Mouse (Mus musculus) liver, embryonic 16.5 days (tissue): ENCODE data around the gene Ifit1. TPM values are rescaled to one million over a fixed set of nuclear protein-coding genes. Genes with fewer than 3 reads are reported as not detected.

ENCODE experiments used
- ATAC-seq: fragments of 200-750 bp; cut with Nextera tagmentation; 2 replicates; pipeline ENCODE4 v1.8.0; 2017; ENCODE audit warnings: low read depth, mild to moderate bottlenecking, moderate number of reproducible peaks, moderate library complexity
- H3K27ac ChIP-seq: fragments of 300-500 bp; sonication (generic); 2 replicates; pipeline ENCODE4 v1.5.1; 2014; ENCODE audit warnings: mild to moderate bottlenecking, low read length
- H3K27me3 ChIP-seq: fragments of 300-500 bp; sonication (generic); 2 replicates; pipeline ENCODE4 v1.6.1; 2014; ENCODE audit warnings: low read depth, low read length, mixed read lengths; ENCODE audit not compliant: control insufficient read depth, insufficient read depth
- H3K36me3 ChIP-seq: fragments of 300-500 bp; sonication (generic); 2 replicates; pipeline ENCODE4 v1.6.1; 2014; ENCODE audit warnings: mild to moderate bottlenecking; ENCODE audit not compliant: control insufficient read depth, insufficient read depth
- H3K4me1 ChIP-seq: fragments of 300-500 bp; sonication (generic); 2 replicates; pipeline ENCODE4 v1.6.1; 2014; ENCODE audit warnings: low read depth, low read length, mixed read lengths; ENCODE audit not compliant: control insufficient read depth
- H3K4me2 ChIP-seq: fragments of 300-500 bp; sonication (generic); 2 replicates; pipeline ENCODE4 v1.6.1; 2014; ENCODE audit warnings: low read depth, low read length, mixed read lengths
- H3K4me3 ChIP-seq: fragments of 300-500 bp; sonication (generic); 2 replicates; pipeline ENCODE4 v1.5.1; 2014; ENCODE audit warnings: low read depth, mild to moderate bottlenecking, low read length
- H3K9ac ChIP-seq: fragments of 300-500 bp; sonication (generic); 2 replicates; pipeline ENCODE4 v1.6.1; 2014; ENCODE audit warnings: low read depth, low read length
- H3K9me3 ChIP-seq: fragments of 300-500 bp; sonication (generic); replicated peaks from 2 replicates; pipeline ENCODE4 v1.6.1; 2016; ENCODE audit warnings: low read length; ENCODE audit not compliant: control insufficient read depth
- WGBS: fragments of 180-500 bp; shearing (Covaris S2); extraction: QIAGEN DNeasy Blood & Tissue Kit; methylation state at CpG from one replicate; pipeline ENCODE4 v1.1.7; 2014; ENCODE audit not compliant: insufficient replicate concordance; 5-methylcytosine and 5-hydroxymethylcytosine counted together
- polyA plus RNA-seq: library from polyadenylated mRNA; unstranded; fragments of >200 nt; fragmentation: Nextera tagmentation; extraction: Ambion mirVana; gene quantifications from 2 replicates; pipeline ENCODE4 v1.2.1, GENCODE M21; 2015

Gene Ifit1
- polyA plus RNA-seq, 1 experiment from 2014 or later, result 0.77 TPM

- Histone ChIP-seq H3K27me3 (no peaks in the 10 kb centered on the region), H3K9me3 (no peaks in the 10 kb centered on the region), H3K4me1 (no peaks in the 10 kb centered on the region), H3K4me3 (no peak overlapping the region), H3K9ac (no peak overlapping the region), H3K4me2 (no peak overlapping the region), H3K27ac (no peak overlapping the region), H3K36me3 (no peaks in the 10 kb centered on the region)
- ATAC-seq, result no peak
- WGBS, result 44% methylated on average over 7 of the region's 7 CpGs
These were observed 32.8 kb downstream of the Ifit1 start for GRCm38 (mm10) chr19:34673476-34673875.

DNA sequence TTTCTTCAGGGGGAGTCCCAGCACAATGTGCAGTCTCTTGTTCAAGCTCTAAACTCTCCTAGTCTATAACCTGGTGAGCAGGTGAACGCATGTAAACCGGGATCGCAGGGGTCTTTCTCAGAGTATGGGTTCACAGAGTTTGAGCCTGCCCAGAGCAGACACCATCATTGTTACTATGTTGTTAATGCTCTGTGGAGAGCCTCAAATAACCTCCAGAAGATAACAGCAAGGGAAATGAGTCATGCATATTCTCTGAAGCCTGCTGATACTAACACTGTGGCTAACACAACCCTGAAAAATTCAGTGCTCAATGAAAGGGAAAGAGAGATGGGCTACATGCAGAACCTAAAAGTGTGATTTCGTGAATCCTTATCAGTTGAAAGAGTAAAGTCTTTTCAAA is 37.8 kb downstream of the Ifit1 start:
- 52% methylated on average over 4 of the region's 4 CpGs for WGBS
- H3K4me3 ChIP-seq, result no peak overlapping the region
- H3K27me3 ChIP-seq, result no peaks in the 10 kb centered on the region
- no peak overlapping the region for H3K4me2 ChIP-seq
- H3K9me3 ChIP-seq, result no peaks in the 10 kb centered on the region
- no peak overlapping the region for H3K27ac ChIP-seq
- H3K9ac ChIP-seq, result no peak overlapping the region
- no peaks in the 10 kb centered on the region for H3K4me1 ChIP-seq
- ATAC-seq, result no peak
- no peaks in the 10 kb centered on the region for H3K36me3 ChIP-seq

GRCm38 (mm10) chr19:34684857-34685256 is 44.2 kb downstream of the Ifit1 start:
- no peak for ATAC-seq
- Histone ChIP-seq H3K9ac (no peak overlapping the region), H3K4me2 (no peak overlapping the region), H3K27me3 (no peaks in the 10 kb centered on the region), H3K36me3 (no peaks in the 10 kb centered on the region), H3K9me3 (no peaks in the 10 kb centered on the region), H3K4me3 (no peak overlapping the region), H3K4me1 (no peaks in the 10 kb centered on the region), H3K27ac (no peak overlapping the region)
- 50% methylated on average over 1 of the region's 1 CpGs for WGBS

GRCm38 (mm10) chr19:34685530-34685929 is 44.9 kb downstream of the Ifit1 start:
- H3K9ac ChIP-seq, result no peak overlapping the region
- H3K27me3 ChIP-seq, result no peaks in the 10 kb centered on the region
- WGBS, result 72% methylated on average over 1 of the region's 1 CpGs
- no peaks in the 10 kb centered on the region for H3K4me1 ChIP-seq
- no peaks in the 10 kb centered on the region for H3K36me3 ChIP-seq
- no peak overlapping the region for H3K4me3 ChIP-seq
- no peak overlapping the region for H3K27ac ChIP-seq
- no peak for ATAC-seq
- no peaks in the 10 kb centered on the region for H3K9me3 ChIP-seq
- no peak overlapping the region for H3K4me2 ChIP-seq

- no peak overlapping the region for H3K27ac ChIP-seq
- ATAC-seq, result no peak
- no peak overlapping the region for H3K4me3 ChIP-seq
These were observed 50.7 kb downstream of the Ifit1 start for GRCm38 (mm10) chr19:34691402-34691801.

DNA sequence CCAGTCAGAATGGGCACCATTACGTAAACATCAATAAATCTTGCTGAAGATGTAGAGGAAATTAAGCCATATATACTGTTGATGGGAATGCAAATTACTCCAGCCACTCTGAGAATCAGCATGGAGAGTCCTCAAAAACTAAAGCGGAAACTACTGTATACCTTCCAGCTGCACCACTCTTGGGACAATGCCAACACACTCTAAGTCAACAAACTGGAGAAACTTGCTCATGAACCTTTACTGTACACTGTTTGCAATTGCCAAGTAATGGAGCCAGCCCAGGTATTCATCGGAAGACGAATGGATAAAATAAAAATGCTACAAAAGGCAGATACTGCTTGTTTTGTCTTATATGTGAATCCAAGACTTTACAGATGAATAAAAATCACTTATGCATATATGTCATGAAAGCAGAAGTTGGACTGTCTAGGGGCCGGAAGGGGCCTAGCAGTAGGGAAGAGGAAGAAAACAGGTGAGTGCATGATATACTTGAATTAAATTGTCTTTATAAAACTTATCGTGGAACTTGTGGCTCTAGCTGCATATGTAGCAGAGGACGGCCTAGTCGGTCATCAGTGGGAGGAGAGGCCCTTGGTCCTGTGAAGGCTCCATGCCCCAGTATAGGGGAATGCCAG is 55.8 kb downstream of the Ifit1 start:
- Histone ChIP-seq H3K4me1 (no peaks in the 10 kb centered on the region; the same call in 1 of the 2 replicates), H3K9ac (no peak overlapping the region), H3K27me3 (no peaks in the 10 kb centered on the region), H3K27ac (no peak overlapping the region), H3K9me3 (no peaks in the 10 kb centered on the region), H3K4me3 (no peak overlapping the region), H3K4me2 (no peak overlapping the region), H3K36me3 (no peaks in the 10 kb centered on the region)
- 58% methylated on average over 8 of the region's 8 CpGs for whole genome bisulfite sequencing
- peak; percentile 65; the same call in 1 of the 2 replicates for ATAC-seq

More at GRCm38 (mm10) chr19:34691402-34691801, 50.7 kb downstream of the Ifit1 start:
- Histone ChIP-seq H3K36me3 (no peaks in the 10 kb centered on the region), H3K9me3 (no peaks in the 10 kb centered on the region), H3K9ac (no peak overlapping the region), H3K4me2 (no peak overlapping the region), H3K27me3 (no peaks in the 10 kb centered on the region), H3K4me1 (no peaks in the 10 kb centered on the region)
- 60% methylated on average over 6 of the region's 6 CpGs for WGBS

DNA sequence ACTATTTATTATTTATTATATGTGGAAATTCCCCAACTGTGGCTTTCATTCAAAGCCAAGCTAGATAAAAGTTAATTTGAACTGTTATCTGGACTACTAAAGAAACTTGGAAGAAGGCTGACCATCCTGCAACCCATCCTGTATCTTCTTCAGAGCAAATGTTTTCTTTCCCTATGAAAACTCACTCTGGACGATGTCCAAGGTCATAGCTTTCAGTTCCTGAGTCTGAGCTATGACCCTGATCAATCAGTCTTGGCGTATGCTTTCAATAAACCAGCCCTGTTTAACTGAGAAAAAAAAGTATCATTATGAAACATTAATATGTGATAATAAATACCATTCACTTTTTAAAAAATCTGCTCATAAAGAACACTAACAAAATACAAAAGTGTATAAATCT is 56.8 kb downstream of the Ifit1 start:
- no peaks in the 10 kb centered on the region for H3K9me3 ChIP-seq
- ATAC-seq, result no peak
- peak overlapping the region; percentile 53; the same call in 1 of the 2 replicates for H3K27ac ChIP-seq
- no peaks in the 10 kb centered on the region for H3K27me3 ChIP-seq
- no peak overlapping the region for H3K4me3 ChIP-seq
- H3K9ac ChIP-seq, result no peak overlapping the region
- WGBS, result 48% methylated on average over 2 of the region's 2 CpGs
- H3K4me2 ChIP-seq, result no peak overlapping the region
- H3K36me3 ChIP-seq, result no peaks in the 10 kb centered on the region
- no peaks in the 10 kb centered on the region; the same call in 1 of the 2 replicates for H3K4me1 ChIP-seq

DNA sequence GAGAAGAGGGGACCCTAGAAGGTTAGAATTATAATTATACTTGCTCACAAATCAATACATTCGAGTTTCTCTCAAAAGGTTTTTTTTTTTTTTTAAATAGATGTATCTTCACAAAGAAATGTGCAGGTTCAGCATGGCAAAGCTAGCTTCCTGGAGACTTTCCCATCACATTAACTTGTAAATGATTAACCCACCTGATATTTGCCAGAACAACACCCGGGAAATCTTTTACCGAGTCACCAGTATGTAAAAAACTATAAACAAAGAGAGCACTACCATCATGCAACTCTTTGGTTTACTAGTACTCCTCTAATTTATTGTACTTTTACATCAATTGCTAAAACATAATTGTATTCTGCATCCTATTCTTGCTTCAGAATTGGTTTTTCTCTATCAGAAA is 57.8 kb downstream of the Ifit1 start:
- no peaks in the 10 kb centered on the region for H3K27me3 ChIP-seq
- H3K36me3 ChIP-seq, result no peaks in the 10 kb centered on the region
- no peaks in the 10 kb centered on the region for H3K9me3 ChIP-seq
- H3K4me2 ChIP-seq, result no peak overlapping the region
- H3K9ac ChIP-seq, result no peak overlapping the region
- no peaks in the 10 kb centered on the region; the same call in 1 of the 2 replicates for H3K4me1 ChIP-seq
- WGBS, result 52% methylated on average over 3 of the region's 3 CpGs
- no peak overlapping the region; the same call in 1 of the 2 replicates for H3K27ac ChIP-seq
- no peak overlapping the region for H3K4me3 ChIP-seq
- ATAC-seq, result peak; percentile 35; the same call in 1 of the 2 replicates

DNA sequence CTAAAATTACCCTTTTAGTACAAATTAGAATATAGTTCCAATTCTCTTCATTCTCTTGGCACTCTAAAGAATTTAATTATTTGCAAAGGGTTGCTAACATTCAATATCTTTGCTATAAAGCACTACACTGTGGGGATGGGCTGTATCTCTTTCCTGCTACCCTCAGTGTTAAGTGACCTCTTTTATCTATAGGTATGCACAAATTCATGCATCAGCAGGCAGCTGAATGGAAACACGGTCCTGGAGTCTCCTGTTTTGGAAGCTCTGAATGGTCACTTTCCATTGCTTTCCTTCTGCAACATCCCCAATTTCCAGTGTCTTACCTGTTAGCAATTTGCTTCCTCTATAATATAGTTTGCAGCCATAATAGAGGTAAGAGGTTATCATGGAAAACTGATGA is 58.2 kb downstream of the Ifit1 start:
- WGBS, result 61% methylated on average over 1 of the region's 1 CpGs
- no peak for ATAC-seq
- H3K27ac ChIP-seq, result no peak overlapping the region

More for the DNA sequence above, 58.2 kb downstream of the Ifit1 start:
- Histone ChIP-seq H3K4me1 (no peaks in the 10 kb centered on the region; the same call in 1 of the 2 replicates), H3K4me2 (no peak overlapping the region), H3K27me3 (no peaks in the 10 kb centered on the region), H3K9me3 (no peaks in the 10 kb centered on the region), H3K36me3 (no peaks in the 10 kb centered on the region), H3K9ac (no peak overlapping the region), H3K4me3 (no peak overlapping the region)
